Mouse (Mus musculus): ENCODE results near the gene Lhx4. TPM values are rescaled to one million over a fixed set of nuclear protein-coding genes. Genes with fewer than 3 reads are reported as not detected.

Lhx4 gene
- polyA plus RNA-seq, 1 experiment = not detected

- TF ChIP-seq CTCF (IDR thresholded peaks at IDR 0.05; ENCODE audit: low read depth, low read length) = peak; percentile 84
- TF ChIP-seq POLR2A (IDR thresholded peaks at IDR 0.05; ENCODE audit: borderline replicate concordance, low read depth, low read length) = no peak
- no peak overlapping the region for H3K4me3 ChIP-seq (ENCODE audit: insufficient read depth, low read length)
- no peak overlapping the region for H3K27ac ChIP-seq (ENCODE audit: insufficient read depth, low read depth, low read length)
- no peaks in the 10 kb centered on the region for H3K4me1 ChIP-seq (ENCODE audit: control insufficient read depth, insufficient read depth, low read length)
Observed at GRCm38 (mm10) chr1:155784343-155785205, 33.1 kb upstream of the Lhx4 start.

- TF ChIP-seq POLR2A (IDR thresholded peaks at IDR 0.05; ENCODE audit: borderline replicate concordance, low read depth, low read length) = no peak
- TF ChIP-seq CTCF (IDR thresholded peaks at IDR 0.05; ENCODE audit: low read depth, low read length) = no peak
- Histone ChIP-seq H3K4me3 (ENCODE audit: insufficient read depth, low read length) (no peak overlapping the region), H3K27ac (ENCODE audit: insufficient read depth, low read depth, low read length) (no peak overlapping the region), H3K4me1 (ENCODE audit: control insufficient read depth, insufficient read depth, low read length) (no peaks in the 10 kb centered on the region)
Observed at GRCm38 (mm10) chr1:155782382-155782781, 30.9 kb upstream of the Lhx4 start.

GRCm38 (mm10) chr1:155777641-155778625, 26.4 kb upstream of the Lhx4 start:
- Histone ChIP-seq H3K27ac (ENCODE audit: insufficient read depth, low read depth, low read length) (no peak overlapping the region), H3K4me3 (ENCODE audit: insufficient read depth, low read length) (no peak overlapping the region), H3K4me1 (ENCODE audit: control insufficient read depth, insufficient read depth, low read length) (no peaks in the 10 kb centered on the region)
- TF ChIP-seq CTCF (IDR thresholded peaks at IDR 0.05; ENCODE audit: low read depth, low read length) (no peak), POLR2A (IDR thresholded peaks at IDR 0.05; ENCODE audit: borderline replicate concordance, low read depth, low read length) (no peak)

- Histone ChIP-seq H3K4me3 (ENCODE audit: insufficient read depth, low read length) (no peak overlapping the region), H3K4me1 (ENCODE audit: control insufficient read depth, insufficient read depth, low read length) (no peaks in the 10 kb centered on the region), H3K27ac (ENCODE audit: insufficient read depth, low read depth, low read length) (no peak overlapping the region)
- TF ChIP-seq CTCF (IDR thresholded peaks at IDR 0.05; ENCODE audit: low read depth, low read length) = no peak
- TF ChIP-seq POLR2A (IDR thresholded peaks at IDR 0.05; ENCODE audit: borderline replicate concordance, low read depth, low read length) = no peak
Observed at GRCm38 (mm10) chr1:155759167-155759566, 7.7 kb upstream of the Lhx4 start.

- Histone ChIP-seq H3K4me1 (ENCODE audit: control insufficient read depth, insufficient read depth, low read length) (no peaks in the 10 kb centered on the region), H3K27ac (ENCODE audit: insufficient read depth, low read depth, low read length) (no peak overlapping the region), H3K4me3 (ENCODE audit: insufficient read depth, low read length) (no peak overlapping the region)
- no peak for TF ChIP-seq CTCF (IDR thresholded peaks at IDR 0.05; ENCODE audit: low read depth, low read length)
- no peak for TF ChIP-seq POLR2A (IDR thresholded peaks at IDR 0.05; ENCODE audit: borderline replicate concordance, low read depth, low read length)
Observed at GRCm38 (mm10) chr1:155758711-155759110, 7.2 kb upstream of the Lhx4 start.

GRCm38 (mm10) chr1:155757621-155758020, 6.1 kb upstream of the Lhx4 start:
- Histone ChIP-seq H3K4me3 (ENCODE audit: insufficient read depth, low read length) (no peak overlapping the region), H3K27ac (ENCODE audit: insufficient read depth, low read depth, low read length) (no peak overlapping the region), H3K4me1 (ENCODE audit: control insufficient read depth, insufficient read depth, low read length) (no peaks in the 10 kb centered on the region)
- TF ChIP-seq POLR2A (IDR thresholded peaks at IDR 0.05; ENCODE audit: borderline replicate concordance, low read depth, low read length) = no peak
- no peak for TF ChIP-seq CTCF (IDR thresholded peaks at IDR 0.05; ENCODE audit: low read depth, low read length)

- Histone ChIP-seq H3K4me1 (ENCODE audit: control insufficient read depth, insufficient read depth, low read length) (no peaks in the 10 kb centered on the region), H3K4me3 (ENCODE audit: insufficient read depth, low read length) (no peak overlapping the region), H3K27ac (ENCODE audit: insufficient read depth, low read depth, low read length) (no peak overlapping the region)
- no peak for TF ChIP-seq CTCF (IDR thresholded peaks at IDR 0.05; ENCODE audit: low read depth, low read length)
- TF ChIP-seq POLR2A (IDR thresholded peaks at IDR 0.05; ENCODE audit: borderline replicate concordance, low read depth, low read length) = no peak
Observed at GRCm38 (mm10) chr1:155753411-155753810, 1.9 kb upstream of the Lhx4 start.

- Histone ChIP-seq H3K27ac (ENCODE audit: insufficient read depth, low read depth, low read length) (no peak overlapping the region), H3K4me1 (ENCODE audit: control insufficient read depth, insufficient read depth, low read length) (no peaks in the 10 kb centered on the region), H3K4me3 (ENCODE audit: insufficient read depth, low read length) (no peak overlapping the region)
- TF ChIP-seq CTCF (IDR thresholded peaks at IDR 0.05; ENCODE audit: low read depth, low read length) (no peak), POLR2A (IDR thresholded peaks at IDR 0.05; ENCODE audit: borderline replicate concordance, low read depth, low read length) (no peak)
Observed at GRCm38 (mm10) chr1:155750517-155751178, 836 bp downstream of the Lhx4 start.

GRCm38 (mm10) chr1:155747911-155748310, 3.6 kb downstream of the Lhx4 start:
- no peaks in the 10 kb centered on the region for H3K4me1 ChIP-seq (ENCODE audit: control insufficient read depth, insufficient read depth, low read length)
- no peak for TF ChIP-seq POLR2A (IDR thresholded peaks at IDR 0.05; ENCODE audit: borderline replicate concordance, low read depth, low read length)
- no peak for TF ChIP-seq CTCF (IDR thresholded peaks at IDR 0.05; ENCODE audit: low read depth, low read length)
- no peak overlapping the region for H3K27ac ChIP-seq (ENCODE audit: insufficient read depth, low read depth, low read length)
- no peak overlapping the region for H3K4me3 ChIP-seq (ENCODE audit: insufficient read depth, low read length)

Data from bone marrow macrophage, adult 2 months (primary cell).